Mouse (Mus musculus) gastrocnemius, adult 8-10 months (tissue): Measurements from ENCODE around the gene D5Ertd579e. TPM values are rescaled to one million over a fixed set of nuclear protein-coding genes. Genes with fewer than 3 reads are reported as not detected.
"Not testable (repeated sequence)": the region's sequence is repeated elsewhere in the genome, so short reads cannot be mapped to it uniquely, and the experiment has no call there.

Source experiments
- DNase-seq, 2 experiments: peaks; one replicate each; pipeline ENCODE4 v3.0.0; 2022; ENCODE audit warnings: low spot score in 2 of 2
- total RNA-seq, 4 experiments: library from RNA; stranded (reverse); gene quantifications; 2 replicates each; pipeline ENCODE4 v1.2.4; 2022

Gene D5Ertd579e
- total RNA-seq, 4 experiments from 2014 or later, result 75.9 to 99.5 (median 81.1) TPM

- DNase-seq, result no peak
Observed at GRCm38 (mm10) chr5:36683586-36683985, 12.2 kb downstream of the D5Ertd579e start.

GRCm38 (mm10) chr5:36681219-36681618 lies 14.6 kb downstream of the D5Ertd579e start:
- no peak for DNase-seq

GRCm38 (mm10) chr5:36679918-36680598 lies 15.8 kb downstream of the D5Ertd579e start:
- no peak for DNase-seq

GRCm38 (mm10) chr5:36678799-36679198 lies 17.0 kb downstream of the D5Ertd579e start:
- no peak for DNase-seq

GRCm38 (mm10) chr5:36677907-36678306 lies 17.9 kb downstream of the D5Ertd579e start:
- no peak for DNase-seq

- DNase-seq, result no peak
Observed at GRCm38 (mm10) chr5:36675466-36675865, 20.4 kb downstream of the D5Ertd579e start.

GRCm38 (mm10) chr5:36674658-36675433 lies 21.0 kb downstream of the D5Ertd579e start:
- no peak for DNase-seq

GRCm38 (mm10) chr5:36669021-36670008 lies 26.5 kb downstream of the D5Ertd579e start:
- no peak for DNase-seq

- no peak for DNase-seq
Observed at GRCm38 (mm10) chr5:36668572-36668971, 27.3 kb downstream of the D5Ertd579e start.

GRCm38 (mm10) chr5:36667986-36668385 lies 27.8 kb downstream of the D5Ertd579e start:
- DNase-seq, result not testable (repeated sequence)

GRCm38 (mm10) chr5:36667165-36667564 lies 28.7 kb downstream of the D5Ertd579e start:
- DNase-seq, result no peak

- not testable (repeated sequence) for DNase-seq
Observed at GRCm38 (mm10) chr5:36666699-36667098, 29.1 kb downstream of the D5Ertd579e start.

GRCm38 (mm10) chr5:36663329-36663728 lies 32.5 kb downstream of the D5Ertd579e start:
- DNase-seq, result no peak

GRCm38 (mm10) chr5:36660977-36661760 lies 34.7 kb downstream of the D5Ertd579e start:
- not testable (repeated sequence) for DNase-seq

- no peak for DNase-seq
Observed at GRCm38 (mm10) chr5:36625612-36626011, 70.2 kb downstream of the D5Ertd579e start.

GRCm38 (mm10) chr5:36623670-36624069 lies 72.2 kb downstream of the D5Ertd579e start:
- DNase-seq, result no peak

GRCm38 (mm10) chr5:36621058-36621449 lies 74.8 kb downstream of the D5Ertd579e start:
- peak; percentile 28 to 29 for DNase-seq

- no peak for DNase-seq
Observed at GRCm38 (mm10) chr5:36620409-36621057, 75.3 kb downstream of the D5Ertd579e start.

- no peak for DNase-seq
Observed at GRCm38 (mm10) chr5:36618890-36619289, 76.9 kb downstream of the D5Ertd579e start.

- DNase-seq, result no peak
Observed at GRCm38 (mm10) chr5:36618356-36618755, 77.5 kb downstream of the D5Ertd579e start.
